Mouse (Mus musculus): ENCODE measurements around the gene Rasal3.

- TF ChIP-seq CTCF (IDR thresholded peaks at IDR 0.05; ENCODE audit: low read depth), result no peak
- no peak for TF ChIP-seq EP300 (IDR thresholded peaks at IDR 0.05; ENCODE audit: low read depth)
These were observed 39.1 kb downstream of the Rasal3 start for GRCm38 (mm10) chr17:32364331-32364730.

All from liver, embryonic 14.5 days (tissue).